Comparison of ENCODE assay signal across 8 mouse cellular contexts in the genomic region with DNA sequence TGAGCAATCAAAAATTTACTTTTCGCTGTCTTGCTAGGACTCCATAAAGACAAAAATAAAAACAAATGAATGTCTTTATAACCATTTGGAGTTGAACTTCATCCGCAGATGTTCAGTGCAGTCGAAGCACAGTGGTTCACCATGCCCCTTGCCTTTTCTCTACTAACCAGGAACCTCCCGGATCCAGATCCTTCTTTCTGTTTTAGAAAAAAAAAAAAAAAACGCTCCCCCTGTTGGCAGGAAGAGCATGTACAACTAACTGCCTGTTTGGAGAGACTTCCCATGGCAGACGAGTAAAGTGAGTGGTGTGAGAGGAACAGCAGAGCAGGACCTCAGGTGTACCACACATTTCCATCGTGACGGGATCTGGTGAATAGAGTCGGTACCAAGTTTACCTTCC. TPM values are rescaled to one million over a fixed set of nuclear protein-coding genes. Genes with fewer than 3 reads are reported as not detected.
DNase-seq lines count a peak whose midpoint lies in the region; ATAC-seq lines count a peak whose summit lies in the region.

No protein-coding gene starts in this region.

- H3K27ac ChIP-seq in kidney, embryonic 14.5 days (ENCODE audit: low read depth, low read length), result no peak overlapping the region
- no peak overlapping the region for H3K27ac ChIP-seq in forebrain, embryonic 11.5 days (ENCODE audit: low read depth, low read length)
- H3K27ac ChIP-seq in limb, embryonic 13.5 days, result no peak overlapping the region
- no peak overlapping the region for H3K27ac ChIP-seq in neural tube, embryonic 13.5 days (replicated peaks)

- no peaks in the 10 kb centered on the region for H3K27me3 ChIP-seq in kidney, embryonic 14.5 days (ENCODE audit: control insufficient read depth, insufficient read depth, low read length)
- no peaks in the 10 kb centered on the region for H3K27me3 ChIP-seq in forebrain, embryonic 11.5 days (ENCODE audit: control insufficient read depth, insufficient read depth, low read length)
- no peaks in the 10 kb centered on the region for H3K27me3 ChIP-seq in limb, embryonic 13.5 days
- H3K27me3 ChIP-seq in neural tube, embryonic 13.5 days, result no peaks in the 10 kb centered on the region

- H3K9ac ChIP-seq in kidney, embryonic 14.5 days (ENCODE audit: low read depth, low read length), result no peak overlapping the region; the same call in 1 of the 2 replicates
- no peak overlapping the region for H3K9ac ChIP-seq in forebrain, embryonic 11.5 days (ENCODE audit: low read length)
- no peak overlapping the region for H3K9ac ChIP-seq in limb, embryonic 13.5 days
- H3K9ac ChIP-seq in neural tube, embryonic 13.5 days, result peak overlapping the region; percentile 89; the same call in 1 of the 2 replicates

- H3K4me3 ChIP-seq in kidney, embryonic 14.5 days (ENCODE audit: low read length), result peak overlapping the region; percentile 80; the same call in 1 of the 2 replicates
- H3K4me3 ChIP-seq in forebrain, embryonic 11.5 days (ENCODE audit: low read depth, low read length), result peak overlapping the region; percentile 83; the same call in 1 of the 2 replicates
- peak overlapping the region; percentile 80 for H3K4me3 ChIP-seq in limb, embryonic 13.5 days
- H3K4me3 ChIP-seq in neural tube, embryonic 13.5 days, result peak overlapping the region; percentile 72

- H3K4me2 ChIP-seq in kidney, embryonic 14.5 days (replicated peaks; ENCODE audit: low read depth, low read length), result peak overlapping the region; percentile 75
- H3K4me2 ChIP-seq in forebrain, embryonic 11.5 days (ENCODE audit: low read depth, low read length, severe bottlenecking), result peak overlapping the region; percentile 73
- peak overlapping the region; percentile 83 for H3K4me2 ChIP-seq in limb, embryonic 13.5 days (replicated peaks)
- peak overlapping the region; percentile 63 for H3K4me2 ChIP-seq in neural tube, embryonic 13.5 days

- 40% methylated on average over 9 of the region's 9 CpGs for WGBS in kidney, embryonic 14.5 days
- WGBS in forebrain, embryonic 11.5 days, result 37% methylated on average over 9 of the region's 9 CpGs
- WGBS in limb, embryonic 13.5 days, result 29% methylated on average over 9 of the region's 9 CpGs
- 37% methylated on average over 9 of the region's 9 CpGs for WGBS in neural tube, embryonic 13.5 days

- ATAC-seq in kidney, embryonic 14.5 days (ENCODE audit: low FRiP score, low TSS enrichment), result no peak
- no peak for ATAC-seq in forebrain, embryonic 11.5 days (replicated peaks; ENCODE audit: low FRiP score)
- ATAC-seq in limb, embryonic 13.5 days (ENCODE audit: low FRiP score, low read depth), result no peak
- no peak for ATAC-seq in neural tube, embryonic 13.5 days (ENCODE audit: low read depth)

- no peaks in the 10 kb centered on the region for H3K9me3 ChIP-seq in kidney, embryonic 14.5 days (ENCODE audit: control insufficient read depth, low read length)
- no peaks in the 10 kb centered on the region for H3K9me3 ChIP-seq in forebrain, embryonic 11.5 days (ENCODE audit: control insufficient read depth, low read length)
- H3K9me3 ChIP-seq in limb, embryonic 13.5 days, result no peaks in the 10 kb centered on the region
- H3K9me3 ChIP-seq in neural tube, embryonic 13.5 days, result no peaks in the 10 kb centered on the region

- DNase-seq in kidney, adult 11 months, result no peak
- peak; percentile 58 for DNase-seq in Muller cell, postnatal 12 days (ENCODE audit: inconsistent ontology term)
- no peak for DNase-seq in forebrain, embryonic 11.5 days (ENCODE audit: low spot score)
- no peak for DNase-seq in adrenal gland, postnatal 25 days
- DNase-seq in urinary bladder, postnatal 14 days (ENCODE audit: low spot score), result no peak

- H3K36me3 ChIP-seq in kidney, embryonic 14.5 days (ENCODE audit: control insufficient read depth, insufficient read depth, low read length), result peaks cover 2% of the 10 kb centered on the region; the same call in 1 of the 2 replicates
- H3K36me3 ChIP-seq in forebrain, embryonic 11.5 days (ENCODE audit: control insufficient read depth, insufficient read depth, low read length), result no peaks in the 10 kb centered on the region
- H3K36me3 ChIP-seq in limb, embryonic 13.5 days, result no peaks in the 10 kb centered on the region
- no peaks in the 10 kb centered on the region for H3K36me3 ChIP-seq in neural tube, embryonic 13.5 days

- peaks cover 12% of the 10 kb centered on the region for H3K4me1 ChIP-seq in kidney, embryonic 14.5 days (ENCODE audit: control insufficient read depth, insufficient read depth, low read length)
- no peaks in the 10 kb centered on the region; the same call in 1 of the 2 replicates for H3K4me1 ChIP-seq in forebrain, embryonic 11.5 days (replicated peaks; ENCODE audit: control insufficient read depth, insufficient read depth, low read length)
- peaks cover 30% of the 10 kb centered on the region for H3K4me1 ChIP-seq in limb, embryonic 13.5 days
- H3K4me1 ChIP-seq in neural tube, embryonic 13.5 days (replicated peaks), result peaks cover 26% of the 10 kb centered on the region

RNA-seq across cellular contexts. Expression of a gene that starts 1.7 kb away (rescaled TPM):
- 21.1 and 30.0 TPM in 2 replicates for polyA plus RNA-seq in kidney, embryonic 14.5 days (2014; fragmentation: Nextera tagmentation; extraction: Ambion mirVana)
- 23.6 and 24.7 TPM in 2 replicates for polyA plus RNA-seq in forebrain, embryonic 11.5 days (2014; fragmentation: Nextera tagmentation; extraction: Ambion mirVana)
- 11.0 and 11.4 TPM in 2 replicates for polyA plus RNA-seq in limb, embryonic 13.5 days (2015; fragmentation: Nextera tagmentation; extraction: Ambion mirVana)
- polyA plus RNA-seq in neural tube, embryonic 13.5 days (2015; fragmentation: Nextera tagmentation; extraction: Ambion mirVana), result 16.8 TPM in 2 replicates
- total RNA-seq in adrenal gland, postnatal 25 days (2021), result 38.0 and 48.3 TPM in 2 replicates
